Mouse (Mus musculus): ENCODE results near the gene F2rl1. TPM values are rescaled to one million over a fixed set of nuclear protein-coding genes. Genes with fewer than 3 reads are reported as not detected.

The F2rl1 gene
- total and polyA plus RNA-seq, 3 experiments: 0.06 TPM; not detected in 2

DNA sequence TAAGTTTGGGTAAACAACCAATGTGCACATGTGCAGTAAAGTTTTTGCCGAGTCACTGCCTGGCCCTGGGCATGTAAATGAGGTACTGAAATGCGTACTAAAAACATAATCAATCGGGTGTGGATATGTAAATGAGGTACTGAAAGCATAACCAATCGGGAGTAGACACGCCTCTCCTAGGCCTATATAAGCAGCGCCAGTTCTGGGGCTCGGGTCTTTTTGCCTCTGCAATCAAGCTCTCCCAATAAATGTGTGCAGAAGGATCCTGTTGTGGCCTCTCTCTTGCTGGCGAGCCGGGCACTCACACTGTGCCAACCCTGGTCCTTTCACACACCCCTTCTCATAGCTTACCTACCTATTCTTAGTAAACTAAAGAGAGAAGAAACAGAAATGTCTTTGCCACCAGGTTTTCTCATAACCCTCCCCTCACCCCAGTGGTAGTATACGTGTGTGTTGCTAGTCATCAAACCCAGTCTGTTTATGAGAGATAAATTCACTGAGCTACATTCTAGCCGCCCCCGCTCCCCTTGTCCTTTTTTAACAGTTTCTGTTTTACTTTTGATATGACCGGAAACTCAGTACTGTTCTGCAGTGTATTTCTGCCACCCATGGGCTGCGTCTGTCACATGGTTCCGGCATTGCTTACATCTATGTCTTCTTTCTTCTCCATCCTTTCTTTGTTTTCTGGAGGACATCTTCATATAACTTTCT is 42.0 kb upstream of the F2rl1 start:
- TF ChIP-seq ETS1 (IDR thresholded peaks at IDR 0.05; ENCODE audit: low read depth, low read length) (0 out of 2 replicates have a peak, but pooled peaks have one; percentile 7), TAL1 (IDR thresholded peaks at IDR 0.05; ENCODE audit: low read length) (peak; percentile 34; the same call in 1 of the 2 replicates), TBP (IDR thresholded peaks at IDR 0.05; ENCODE audit: low read depth, low read length) (no peak), ZC3H11A (IDR thresholded peaks at IDR 0.05; ENCODE audit: low read depth, low read length) (no peak), EP300 (IDR thresholded peaks at IDR 0.05; ENCODE audit: low read depth in 1 of 2, low read length in 2 of 2) (peak in 1 of 2 experiments; percentile 44; a peak in 2 of 4 replicates)
- Histone ChIP-seq H3K36me3 (ENCODE audit: control insufficient read depth in 1 of 2, insufficient read depth in 2 of 2, low read length in 2 of 2) (no peaks in the 10 kb centered on the region), H3K79me2 (ENCODE audit: control insufficient read depth, insufficient read depth, low read length, poor library complexity) (no peaks in the 10 kb centered on the region), H3K9ac (ENCODE audit: control insufficient read depth, low read depth, low read length, poor library complexity, severe bottlenecking) (no peak overlapping the region), H3K4me1 (ENCODE audit: control insufficient read depth in 1 of 2, insufficient read depth in 2 of 2, low read length in 2 of 2) (no peaks in the 10 kb centered on the region; a peak in 1 of 4 replicates), H3K4me3 (ENCODE audit: control insufficient read depth in 1 of 2, insufficient read depth in 1 of 2, low read depth in 2 of 2, low read length in 2 of 2) (no peak overlapping the region), H3K9me3 (replicated peaks; ENCODE audit: insufficient read depth, low read length) (no peaks in the 10 kb centered on the region), H3K27me3 (ENCODE audit: control insufficient read depth in 1 of 2, insufficient read depth in 2 of 2, low read length in 2 of 2) (no peaks in the 10 kb centered on the region), H3K27ac (ENCODE audit: control insufficient read depth, low read depth, low read length) (no peak overlapping the region)
- DNase-seq (ENCODE audit: low read depth, low spot score): peak; percentile 33

DNA sequence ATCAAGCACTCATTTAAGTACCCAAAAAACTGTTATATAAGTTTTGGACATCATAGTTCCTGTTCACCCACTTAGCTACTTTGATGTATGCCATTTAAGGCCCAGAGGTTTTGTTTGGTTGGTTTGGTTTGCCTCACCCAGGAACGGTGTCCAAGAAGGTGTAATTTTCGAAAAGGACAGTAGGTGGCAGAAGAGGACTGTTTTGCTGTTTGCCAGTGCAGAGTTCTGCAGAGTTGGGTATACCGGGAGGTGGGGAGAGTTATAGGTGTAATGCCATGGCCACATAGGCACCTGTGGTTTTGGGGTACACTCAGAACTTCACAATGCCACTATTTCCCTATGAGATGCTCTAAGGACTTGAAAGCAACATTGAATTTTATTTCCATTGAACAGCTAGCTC is 38.7 kb upstream of the F2rl1 start:
- 0 out of 2 replicates have a peak, but pooled peaks have one; percentile 34 for TF ChIP-seq MAZ (IDR thresholded peaks at IDR 0.05; ENCODE audit: low read depth, low read length)
- no peak for TF ChIP-seq UBTF (IDR thresholded peaks at IDR 0.05; ENCODE audit: borderline replicate concordance, insufficient read depth, low read depth, low read length)
- TF ChIP-seq ETS1 (IDR thresholded peaks at IDR 0.05; ENCODE audit: low read depth, low read length): no peak
- TF ChIP-seq SMC3 (IDR thresholded peaks at IDR 0.05; ENCODE audit: low read depth, low read length): peak; percentile 98
- TF ChIP-seq POLR2AphosphoS5 (IDR thresholded peaks at IDR 0.05; ENCODE audit: borderline replicate concordance, low read depth, low read length): no peak
- no peak for TF ChIP-seq USF1 (IDR thresholded peaks at IDR 0.05; ENCODE audit: low read depth, low read length)
- TF ChIP-seq SIN3A (IDR thresholded peaks at IDR 0.05; ENCODE audit: low read length): peak; percentile 36; the same call in 1 of the 2 replicates
- no peak for TF ChIP-seq NELFE (IDR thresholded peaks at IDR 0.05; ENCODE audit: low read depth, low read length)
- TF ChIP-seq MEF2A (IDR thresholded peaks at IDR 0.05; ENCODE audit: extremely low read depth, insufficient replicate concordance, low read depth, low read length, poor library complexity, severe bottlenecking): no peak
- TF ChIP-seq ZNF384 (IDR thresholded peaks at IDR 0.05; ENCODE audit: low read depth, low read length): no peak
- TF ChIP-seq BHLHE40 (IDR thresholded peaks at IDR 0.05; ENCODE audit: borderline replicate concordance, low read depth, low read length): 0 out of 2 replicates have a peak, but pooled peaks have one; percentile 17
- TF ChIP-seq USF2 (IDR thresholded peaks at IDR 0.05; ENCODE audit: borderline replicate concordance in 1 of 2, insufficient read depth in 1 of 2, low read depth in 1 of 2, low read length in 2 of 2): no peak
- no peak for TF ChIP-seq MAFK (IDR thresholded peaks at IDR 0.05; ENCODE audit: borderline replicate concordance, low read depth, low read length)
- no peak for TF ChIP-seq TCF12 (IDR thresholded peaks at IDR 0.05; ENCODE audit: low read depth, low read length)
- peak; percentile 99 for TF ChIP-seq ZC3H11A (IDR thresholded peaks at IDR 0.05; ENCODE audit: low read depth, low read length)
- TF ChIP-seq CTCF (IDR thresholded peaks at IDR 0.05 in 2 of 3, conservative IDR thresholded peaks at IDR 0.05 in 1 of 3; ENCODE audit: control insufficient read depth in 1 of 3, insufficient read depth in 1 of 3, low read depth in 2 of 3, low read length in 3 of 3, poor library complexity in 1 of 3, severe bottlenecking in 1 of 3): peak; percentile 70 to 96 (median 84)
- no peak for TF ChIP-seq POLR2A (IDR thresholded peaks at IDR 0.05; ENCODE audit: control insufficient read depth in 1 of 2, insufficient read depth in 1 of 2, low read depth in 1 of 2, low read length in 2 of 2, poor library complexity in 1 of 2)
- TF ChIP-seq GABPA (IDR thresholded peaks at IDR 0.05; ENCODE audit: low read depth, low read length): no peak
- TF ChIP-seq RAD21 (IDR thresholded peaks at IDR 0.05; ENCODE audit: low read depth, low read length): no peak; the same call in none of the 2 replicates
- TF ChIP-seq MXI1 (IDR thresholded peaks at IDR 0.05; ENCODE audit: low read depth, low read length): no peak
- no peak for TF ChIP-seq CHD2 (IDR thresholded peaks at IDR 0.05; ENCODE audit: low read length)
- H3K4me3 ChIP-seq (ENCODE audit: control insufficient read depth in 1 of 2, insufficient read depth in 1 of 2, low read depth in 2 of 2, low read length in 2 of 2): no peak overlapping the region

More for the DNA sequence above, 38.7 kb upstream of the F2rl1 start:
- no peaks in the 10 kb centered on the region for H3K79me2 ChIP-seq (ENCODE audit: control insufficient read depth, insufficient read depth, low read length, poor library complexity)
- H3K9ac ChIP-seq (ENCODE audit: control insufficient read depth, low read depth, low read length, poor library complexity, severe bottlenecking): no peak overlapping the region
- H3K9me3 ChIP-seq (replicated peaks; ENCODE audit: insufficient read depth, low read length): no peaks in the 10 kb centered on the region
- no peaks in the 10 kb centered on the region for H3K36me3 ChIP-seq (ENCODE audit: control insufficient read depth in 1 of 2, insufficient read depth in 2 of 2, low read length in 2 of 2)
- H3K27me3 ChIP-seq (ENCODE audit: control insufficient read depth in 1 of 2, insufficient read depth in 2 of 2, low read length in 2 of 2): no peaks in the 10 kb centered on the region
- H3K27ac ChIP-seq (ENCODE audit: control insufficient read depth, low read depth, low read length): no peak overlapping the region
- no peaks in the 10 kb centered on the region; a peak in 1 of 4 replicates for H3K4me1 ChIP-seq (ENCODE audit: control insufficient read depth in 1 of 2, insufficient read depth in 2 of 2, low read length in 2 of 2)
- DNase-seq (ENCODE audit: low read depth, low spot score): peak; percentile 77

Data from MEL (cell line).